Mouse (Mus musculus) kidney, adult 8-10 months (tissue): ENCODE results near the gene B3galnt2.
"Not testable (repeated sequence)": the region's sequence is repeated elsewhere in the genome, so short reads cannot be mapped to it uniquely, and the experiment has no call there.

Experiments used
- DNase-seq, 2 experiments: peaks; one replicate each; pipeline ENCODE4 v3.0.0; 2022

The B3galnt2 gene

GRCm38 (mm10) chr13:14011454-14011995 is 57.3 kb downstream of the B3galnt2 start:
- no peak for DNase-seq

- DNase-seq: no peak
These were observed 59.7 kb downstream of the B3galnt2 start for GRCm38 (mm10) chr13:14014001-14014400.

- DNase-seq: no peak
These were observed 60.3 kb downstream of the B3galnt2 start for GRCm38 (mm10) chr13:14014540-14014939.

GRCm38 (mm10) chr13:14015609-14016008 is 61.3 kb downstream of the B3galnt2 start:
- DNase-seq: no peak

- no peak for DNase-seq
These were observed 64.0 kb downstream of the B3galnt2 start for GRCm38 (mm10) chr13:14018283-14018682.

- no peak for DNase-seq
These were observed 64.6 kb downstream of the B3galnt2 start for GRCm38 (mm10) chr13:14018852-14019251.

GRCm38 (mm10) chr13:14021417-14021816 is 67.1 kb downstream of the B3galnt2 start:
- not testable (repeated sequence) for DNase-seq

GRCm38 (mm10) chr13:14025554-14025953 is 71.3 kb downstream of the B3galnt2 start:
- DNase-seq: no peak

- no peak for DNase-seq
These were observed 72.0 kb downstream of the B3galnt2 start for GRCm38 (mm10) chr13:14026154-14026820.

GRCm38 (mm10) chr13:14033309-14034072 is 79.2 kb downstream of the B3galnt2 start:
- DNase-seq: no peak

- no peak for DNase-seq
These were observed 79.7 kb downstream of the B3galnt2 start for GRCm38 (mm10) chr13:14034073-14034348.

- not testable (repeated sequence) for DNase-seq
These were observed 81.1 kb downstream of the B3galnt2 start for GRCm38 (mm10) chr13:14035352-14035751.

- DNase-seq: no peak
These were observed 81.8 kb downstream of the B3galnt2 start for GRCm38 (mm10) chr13:14035875-14036630.

GRCm38 (mm10) chr13:14038911-14039291 is 84.6 kb downstream of the B3galnt2 start:
- no peak for DNase-seq

GRCm38 (mm10) chr13:14039292-14039965 is 85.2 kb downstream of the B3galnt2 start, which contains the start of gene Tbce:
Gene Tbce, minus strand, starts transcription at chr13:14039638.
- DNase-seq: peak; percentile 88 to 90

GRCm38 (mm10) chr13:14040186-14040585 is 85.9 kb downstream of the B3galnt2 start:
- no peak for DNase-seq

GRCm38 (mm10) chr13:14043851-14044250 is 89.6 kb downstream of the B3galnt2 start:
- DNase-seq: no peak

- no peak for DNase-seq
These were observed 90.3 kb downstream of the B3galnt2 start for GRCm38 (mm10) chr13:14044521-14044920.
